Mouse (Mus musculus) left cerebral cortex, postnatal 10 days (tissue): ENCODE measurements around the gene Upk1a. TPM values are rescaled to one million over a fixed set of nuclear protein-coding genes. Genes with fewer than 3 reads are reported as not detected.

Source experiments
- DNase-seq, 2 experiments: peaks; one replicate each; pipeline ENCODE4 v3.0.0; 2021 to 2022; ENCODE audit warnings: low spot score in 2 of 2, mixed read lengths in 1 of 2; ENCODE audit errors: extremely low spot score in 1 of 2
- intact Hi-C: fragments of 180-260 bp; cut with DNase I; formaldehyde crosslinking; loops from one replicate; pipeline ENCODE4 v1.15.1; 2025
- total RNA-seq, 2 experiments: library from RNA; stranded (reverse); gene quantifications; 2 replicates each; pipeline ENCODE4 v1.2.3; 2021

Gene Upk1a
- under 1 TPM in 1 of 2 experiments, not detected in 1; 0.32 TPM for total RNA-seq

GRCm38 (mm10) chr7:30612654-30613402 lies at the start of gene Upk1a:
Gene Upk1a, minus strand, starts transcription at chr7:30612847.
- DNase-seq = no peak
- intact Hi-C loops = no loop called here

- peak; percentile 99 for DNase-seq
- intact Hi-C loops = no loop called here
These were observed 37.2 kb upstream of the Upk1a start, which contains the start of gene Rbm42 for GRCm38 (mm10) chr7:30649591-30650540. Gene Rbm42, minus strand, starts transcription at chr7:30650317.

- DNase-seq = no peak
- intact Hi-C loops = no loop called here
These were observed 26.4 kb upstream of the Upk1a start for GRCm38 (mm10) chr7:30639083-30639482.

- intact Hi-C loops = no loop called here
- no peak for DNase-seq
These were observed 23.7 kb upstream of the Upk1a start for GRCm38 (mm10) chr7:30636395-30636794.

GRCm38 (mm10) chr7:30635752-30636151 lies 23.1 kb upstream of the Upk1a start, which contains the start of gene Etv2:
Gene Etv2, minus strand, starts transcription at chr7:30635852.
- no peak for DNase-seq
- intact Hi-C loops = no loop called here

GRCm38 (mm10) chr7:30634621-30635020 lies 22.0 kb upstream of the Upk1a start:
- peak in 1 of 2 experiments; percentile 78 for DNase-seq
- intact Hi-C loops = no loop called here

GRCm38 (mm10) chr7:30633762-30634412 lies 21.2 kb upstream of the Upk1a start:
- intact Hi-C loops = no loop called here
- DNase-seq = no peak

- DNase-seq = no peak
- intact Hi-C loops = no loop called here
These were observed 16.4 kb upstream of the Upk1a start for GRCm38 (mm10) chr7:30629013-30629412.

GRCm38 (mm10) chr7:30626647-30627046 lies 14.0 kb upstream of the Upk1a start:
- DNase-seq = no peak
- intact Hi-C loops = no loop called here

GRCm38 (mm10) chr7:30625530-30626384 lies 13.1 kb upstream of the Upk1a start, which contains the start of gene Cox6b1:
Gene Cox6b1, minus strand, starts transcription at chr7:30626151.
- DNase-seq = peak; percentile 83 to 93
- intact Hi-C loops = no loop called here

GRCm38 (mm10) chr7:30619202-30619601 lies 6.6 kb upstream of the Upk1a start:
- intact Hi-C loops = no loop called here
- no peak for DNase-seq

GRCm38 (mm10) chr7:30618658-30619057 lies 6.0 kb upstream of the Upk1a start:
- intact Hi-C loops = no loop called here
- DNase-seq = no peak

GRCm38 (mm10) chr7:30615049-30615760 lies 2.6 kb upstream of the Upk1a start:
- intact Hi-C loops = no loop called here
- DNase-seq = no peak

- intact Hi-C loops = no loop called here
- no peak for DNase-seq
These were observed 1.8 kb upstream of the Upk1a start for GRCm38 (mm10) chr7:30614454-30614853.

- peak; percentile 39 to 54 for DNase-seq
- intact Hi-C loops = no loop called here
These were observed 974 bp upstream of the Upk1a start for GRCm38 (mm10) chr7:30613529-30614112.

- intact Hi-C loops = no loop called here
- DNase-seq = no peak
These were observed 2.6 kb downstream of the Upk1a start for GRCm38 (mm10) chr7:30610043-30610442.

- intact Hi-C loops = no loop called here
- no peak for DNase-seq
These were observed 4.2 kb downstream of the Upk1a start for GRCm38 (mm10) chr7:30608476-30608875.
